Mouse (Mus musculus): Measurements from ENCODE around the gene Rep15.

DNA sequence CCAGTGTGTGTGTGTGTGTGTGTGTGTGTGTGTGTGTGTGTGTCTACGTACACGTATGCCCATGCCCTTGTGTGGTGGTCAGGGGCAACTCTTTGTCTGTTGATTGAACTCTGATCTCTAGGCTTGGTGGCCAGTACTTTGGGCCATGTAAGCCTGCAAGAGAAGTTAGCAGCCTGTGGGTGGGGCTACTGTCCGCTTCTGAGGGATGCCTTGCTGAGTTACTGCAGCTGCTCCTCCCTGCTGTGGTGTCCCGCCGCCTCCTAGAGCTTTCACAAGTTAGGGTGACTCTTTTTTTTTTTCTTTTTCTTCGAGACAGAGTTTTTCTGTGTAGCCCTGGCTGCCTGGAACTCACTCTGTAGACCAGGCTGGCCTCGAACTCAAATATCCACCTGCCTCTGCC lies 26.9 kb downstream of the Rep15 start:
- TF ChIP-seq E2F4 (IDR thresholded peaks at IDR 0.05; ENCODE audit: insufficient read depth), result no peak
- no peak for TF ChIP-seq POLR2A (IDR thresholded peaks at IDR 0.05; ENCODE audit: insufficient read length, low read depth)
- no peak for TF ChIP-seq SRF (IDR thresholded peaks at IDR 0.05; ENCODE audit: control insufficient read depth, insufficient read length, low read depth)
- TF ChIP-seq MAX (IDR thresholded peaks at IDR 0.05; ENCODE audit: low read depth), result no peak
- TF ChIP-seq POLR2AphosphoS2 (IDR thresholded peaks at IDR 0.05; ENCODE audit: insufficient read length, low read depth), result no peak

All from myocyte (in vitro differentiated cells).